Mouse (Mus musculus) retina, postnatal 1 day (tissue): ENCODE measurements around the gene Syap1.

Source experiments
- DNase-seq: peaks from one replicate; pipeline ENCODE4 v3.0.0-alpha.2; 2012

Syap1 gene

DNA sequence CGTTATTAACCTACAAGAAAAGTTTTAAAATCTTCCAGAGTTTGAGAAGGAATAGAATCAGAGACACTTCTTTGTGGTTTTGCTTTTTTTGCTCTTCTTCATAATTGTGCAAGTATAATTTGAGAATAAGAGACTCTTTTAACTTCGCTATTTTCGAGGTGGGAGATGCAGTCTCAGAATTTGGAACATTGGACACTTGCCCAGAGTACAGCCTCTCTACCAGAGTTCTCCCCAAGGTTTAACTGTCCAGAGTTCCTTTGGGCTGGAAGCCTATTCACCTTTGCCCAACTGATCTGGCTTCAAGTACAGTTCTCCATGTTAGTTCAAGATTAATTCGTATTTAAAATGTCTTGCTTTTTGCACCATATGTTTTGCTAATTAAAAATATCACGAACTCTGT lies 58.5 kb downstream of the Syap1 start:
- no peak for DNase-seq

DNA sequence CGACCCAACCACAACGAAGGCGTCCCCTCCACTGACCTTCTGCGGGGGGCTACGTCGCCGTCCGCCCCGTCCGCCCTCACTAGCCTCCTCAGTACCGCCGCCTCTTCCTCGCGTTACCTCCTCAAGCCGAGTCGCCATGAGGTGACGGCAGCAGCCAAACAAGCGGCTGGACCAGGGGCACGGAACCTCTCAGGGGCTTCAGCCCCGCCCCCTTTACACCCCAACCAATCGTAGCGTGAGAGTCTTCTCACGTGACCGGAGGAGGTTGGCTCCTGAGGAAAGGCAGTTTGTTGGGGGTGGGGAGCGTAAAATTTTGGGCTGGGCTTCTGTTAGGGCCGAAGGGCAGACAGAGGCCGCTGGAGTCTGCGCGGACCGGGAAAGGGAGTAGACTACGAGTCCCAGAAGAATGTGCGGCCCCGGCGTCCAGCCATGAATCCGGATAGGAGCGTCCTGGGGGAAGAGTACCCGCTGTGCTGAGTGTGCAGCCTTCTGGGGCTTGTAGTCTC lies 59.0 kb downstream of the Syap1 start, which contains the start of gene Txlng:
Gene Txlng, minus strand, starts transcription at position 252 of the 506 bp plus-strand sequence.
- peak; percentile 99 for DNase-seq

DNA sequence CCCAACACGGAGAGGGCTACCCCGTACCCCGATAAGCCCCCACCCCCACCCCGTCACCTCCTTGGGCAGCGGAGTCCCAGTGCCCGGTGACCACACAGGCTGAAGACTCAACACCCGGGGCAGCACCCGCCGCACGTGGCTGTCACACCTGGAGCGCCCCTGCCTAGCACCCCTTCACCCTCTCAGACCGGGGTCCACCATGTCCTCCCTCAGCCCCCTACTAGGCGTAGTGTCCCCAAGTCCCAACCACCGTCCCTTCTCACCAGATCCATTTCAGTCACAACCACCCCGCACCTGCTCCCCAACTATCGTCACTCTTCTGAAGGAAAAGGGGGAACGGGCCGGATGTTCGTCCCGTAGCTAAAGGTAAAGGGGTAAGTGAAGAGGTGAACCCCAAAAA lies 59.5 kb downstream of the Syap1 start:
- no peak for DNase-seq

DNA sequence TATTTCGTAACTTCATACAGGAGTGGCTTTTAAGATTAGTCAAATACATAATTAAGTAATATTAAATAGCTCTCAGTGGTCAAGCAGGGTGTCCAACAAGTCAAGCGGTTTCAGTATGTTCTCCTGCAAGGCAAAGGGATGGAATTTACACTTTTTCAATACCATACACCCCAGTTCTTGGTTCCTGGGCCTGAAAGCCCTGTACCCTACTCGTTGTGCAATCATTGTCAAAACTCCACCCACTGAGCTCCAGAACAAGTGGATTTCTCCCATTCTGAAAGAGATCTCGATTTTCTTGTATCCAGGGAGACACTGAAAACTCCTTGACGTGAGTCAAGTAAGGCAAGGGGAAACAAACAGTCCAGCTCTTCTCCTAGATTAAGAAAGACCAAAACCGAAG lies 60.2 kb downstream of the Syap1 start:
- peak; percentile 1 for DNase-seq
